Mouse (Mus musculus): ENCODE measurements around the gene Cd180.
"Not testable (repeated sequence)": the region's sequence is repeated elsewhere in the genome, so short reads cannot be mapped to it uniquely, and the experiment has no call there.

The Cd180 gene

GRCm38 (mm10) chr13:102684890-102685289 lies 8.5 kb upstream of the Cd180 start:
- no peak for DNase-seq

DNA sequence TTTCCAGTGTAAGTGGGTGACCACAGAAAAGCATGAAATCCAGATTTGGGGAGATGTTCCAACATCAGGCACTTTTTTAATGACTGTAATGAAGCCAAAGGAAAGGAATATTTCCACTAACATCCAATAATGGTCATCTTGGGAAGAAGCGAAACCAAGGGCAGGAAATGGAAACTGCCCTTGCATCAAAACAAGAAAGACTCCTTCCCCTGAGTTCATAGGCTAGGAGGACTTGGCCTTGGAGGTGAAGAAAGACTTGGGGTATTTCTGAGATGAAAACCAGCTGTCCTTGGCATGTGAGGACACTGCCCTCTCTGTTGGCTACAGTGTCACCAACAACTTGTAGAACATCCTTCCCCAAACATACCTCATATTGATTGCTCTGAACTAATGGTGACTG lies 5.2 kb upstream of the Cd180 start:
- no peak for DNase-seq

DNA sequence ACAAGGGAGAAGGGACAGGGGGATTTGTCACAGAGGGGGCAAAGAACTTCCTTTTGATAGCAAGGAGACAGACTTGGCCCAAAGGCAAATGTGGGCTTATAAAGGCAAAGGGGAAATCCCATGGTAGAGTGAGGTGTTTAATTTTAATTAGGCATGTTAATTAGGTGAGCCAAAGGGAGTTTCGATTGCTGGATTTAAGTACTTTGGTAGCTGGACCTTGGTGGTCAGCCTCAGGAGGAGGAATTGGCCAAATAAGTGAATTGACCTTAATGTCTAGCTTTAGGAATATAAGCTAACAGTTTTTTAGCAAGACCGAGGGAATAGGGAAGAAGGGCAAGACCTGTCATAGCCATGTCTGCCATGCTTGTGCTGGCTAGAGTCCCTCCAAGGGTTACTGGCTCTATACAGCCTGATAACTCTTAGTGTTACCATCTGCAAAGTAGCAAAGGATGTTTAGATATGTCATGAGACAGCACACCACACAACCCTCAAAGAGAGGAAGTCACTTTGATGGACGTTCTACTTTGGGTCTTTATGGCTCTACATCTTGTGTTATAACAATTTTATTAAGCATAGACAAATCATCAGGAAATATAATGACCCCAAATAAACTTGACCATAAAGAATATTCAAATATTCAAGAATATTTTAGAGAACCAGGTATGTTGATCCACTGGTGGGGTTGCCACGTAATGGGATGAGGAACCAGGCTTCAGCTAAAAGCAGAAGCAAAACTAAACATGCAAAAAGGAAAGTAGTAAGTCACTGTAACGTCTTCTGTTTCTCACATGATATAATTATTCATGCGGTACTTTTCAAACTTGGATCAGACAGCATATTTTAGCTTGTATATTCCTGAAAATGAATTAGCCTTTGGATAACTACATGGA lies 3.9 kb upstream of the Cd180 start:
- no peak for DNase-seq

DNA sequence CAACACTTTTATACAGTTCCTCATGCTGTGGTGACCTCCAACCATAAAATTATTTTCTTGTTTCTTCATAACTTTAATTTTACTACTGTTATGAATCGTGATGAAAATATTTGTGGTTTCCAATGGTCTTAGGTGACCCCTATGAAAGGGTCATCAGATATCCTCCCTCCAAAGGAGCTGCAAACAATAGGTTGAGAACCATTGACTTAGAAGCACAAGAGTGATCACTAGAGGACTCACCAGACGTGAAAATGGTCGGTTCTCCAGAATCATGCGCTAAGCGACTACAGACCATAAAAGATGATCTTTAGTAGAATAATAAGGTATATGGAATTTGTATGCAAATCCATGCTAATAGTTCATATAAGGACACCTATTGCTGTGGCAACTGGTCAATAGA lies 3.2 kb upstream of the Cd180 start:
- no peak for DNase-seq

GRCm38 (mm10) chr13:102691408-102692150 lies 1.8 kb upstream of the Cd180 start:
- no peak for DNase-seq

GRCm38 (mm10) chr13:102694154-102694553 lies 796 bp downstream of the Cd180 start:
- DNase-seq = no peak

DNA sequence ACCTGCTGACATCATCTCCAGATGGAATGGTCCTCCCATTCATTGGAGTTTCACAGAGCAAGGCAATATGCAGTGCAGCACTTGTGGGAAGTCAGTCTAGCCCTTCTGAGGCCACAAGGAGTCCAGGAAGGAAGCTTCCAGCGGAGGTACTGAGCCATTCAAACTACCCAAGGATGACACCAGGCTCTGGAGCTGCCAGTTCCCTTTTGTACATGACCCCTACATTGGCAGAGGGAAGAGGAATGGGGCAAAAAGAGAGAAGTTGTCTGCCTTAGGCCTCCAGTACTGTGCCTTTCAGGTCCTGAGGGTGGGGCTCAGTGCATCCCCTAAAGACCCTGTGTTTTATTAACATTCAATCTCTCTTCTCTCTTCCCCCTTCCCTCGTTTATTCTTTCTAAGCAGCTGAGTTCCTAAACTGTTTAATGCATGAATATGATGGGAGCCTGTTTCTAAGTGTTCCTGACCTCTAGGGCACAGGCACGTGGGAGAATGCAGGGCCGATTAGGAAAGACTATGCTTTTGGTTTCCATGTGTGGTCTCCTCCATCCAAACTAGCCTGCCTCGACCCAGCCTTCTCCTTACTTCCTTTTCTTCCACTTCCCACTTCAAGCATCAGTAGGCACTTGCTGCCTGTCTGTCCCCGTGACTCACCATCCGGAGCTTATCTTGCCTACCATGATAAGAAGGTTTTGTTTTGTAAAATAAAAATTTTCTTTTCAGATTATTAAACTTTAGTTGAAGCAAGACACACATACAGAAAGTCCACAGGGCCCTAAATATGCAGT lies 2.0 kb downstream of the Cd180 start:
- DNase-seq = no peak

DNA sequence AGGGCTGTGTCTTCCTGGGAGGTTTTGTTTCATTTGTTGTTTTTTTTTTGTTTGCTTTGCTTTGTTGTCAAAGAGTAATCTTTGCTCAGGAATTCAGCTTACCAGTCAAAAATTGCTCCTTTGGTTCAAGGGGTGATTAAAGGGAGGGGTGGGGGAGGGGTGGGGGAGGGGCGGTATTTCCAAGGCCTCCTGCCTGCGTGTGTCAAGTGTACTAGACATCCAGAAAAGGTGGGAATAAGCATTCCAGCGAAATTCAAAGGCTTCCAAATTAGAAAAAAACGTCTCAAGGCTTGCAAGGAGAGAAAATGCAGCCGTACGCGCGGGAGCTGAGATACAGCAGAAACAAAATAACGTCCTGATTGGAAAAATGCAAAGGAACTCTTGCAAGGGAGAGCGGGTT lies 5.0 kb downstream of the Cd180 start:
- DNase-seq = no peak

GRCm38 (mm10) chr13:102698751-102699323 lies 5.5 kb downstream of the Cd180 start:
- peak; percentile 23 for DNase-seq

GRCm38 (mm10) chr13:102700176-102700575 lies 6.8 kb downstream of the Cd180 start:
- DNase-seq = no peak

DNA sequence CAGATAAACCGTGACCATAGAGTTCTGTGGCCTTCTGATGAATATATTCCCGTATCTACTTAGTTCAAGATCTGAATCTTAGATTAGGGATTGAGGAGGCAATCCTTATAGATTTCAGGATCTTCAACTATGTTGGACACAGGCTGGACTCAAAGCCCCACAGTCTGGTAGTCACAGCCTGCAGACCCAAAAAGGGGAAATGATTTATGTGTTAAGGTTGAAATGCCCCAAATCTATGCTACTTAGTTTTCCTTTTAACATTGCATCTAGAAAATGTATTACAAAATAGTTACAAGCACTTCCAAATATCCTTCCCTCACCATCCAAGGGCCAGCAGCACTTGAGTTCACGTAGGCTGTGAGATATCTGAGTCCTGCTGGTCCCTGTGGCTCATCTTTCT lies 7.4 kb downstream of the Cd180 start:
- no peak for DNase-seq

DNA sequence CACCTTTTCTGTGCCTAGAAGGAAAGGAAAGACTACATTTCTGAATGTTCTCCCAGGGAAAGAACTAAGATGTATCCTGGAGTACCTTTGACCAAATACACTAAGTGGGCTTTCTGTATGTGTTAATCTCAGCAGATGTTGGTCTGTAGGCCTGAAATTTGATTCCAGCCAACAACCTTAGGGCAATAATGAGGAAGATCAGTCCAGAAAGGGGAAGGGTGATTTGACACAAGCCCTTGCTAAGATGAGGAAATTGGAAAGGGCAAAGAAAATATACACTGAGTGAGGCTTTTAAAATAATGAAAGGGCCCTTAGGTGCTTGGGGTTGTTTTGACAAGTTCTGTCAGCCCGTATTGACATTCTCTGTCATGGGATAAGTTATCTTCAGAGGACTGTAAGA lies 23.6 kb downstream of the Cd180 start:
- no peak for DNase-seq

DNA sequence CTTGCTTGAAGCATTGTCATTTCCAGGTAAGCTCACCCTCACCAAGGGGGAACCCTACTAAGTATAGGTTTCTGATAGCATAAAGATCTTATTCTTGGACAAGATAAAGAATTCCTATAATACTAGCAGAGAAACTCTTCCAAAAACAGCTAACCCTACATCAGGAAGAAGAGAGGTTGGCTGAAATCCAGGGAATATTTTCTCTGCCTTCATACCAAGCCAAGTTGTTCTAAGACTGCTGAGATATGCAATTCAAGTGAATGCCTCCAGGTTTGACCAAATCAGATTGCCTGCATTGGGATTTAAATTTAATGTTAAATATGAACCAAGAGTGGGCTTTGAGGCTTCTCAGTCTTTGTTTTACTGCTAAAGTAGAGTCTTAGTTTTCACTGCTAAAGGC lies 32.1 kb downstream of the Cd180 start:
- DNase-seq = no peak

GRCm38 (mm10) chr13:102725906-102726305 lies 32.5 kb downstream of the Cd180 start:
- no peak for DNase-seq

GRCm38 (mm10) chr13:102726876-102727275 lies 33.5 kb downstream of the Cd180 start:
- DNase-seq = no peak

DNA sequence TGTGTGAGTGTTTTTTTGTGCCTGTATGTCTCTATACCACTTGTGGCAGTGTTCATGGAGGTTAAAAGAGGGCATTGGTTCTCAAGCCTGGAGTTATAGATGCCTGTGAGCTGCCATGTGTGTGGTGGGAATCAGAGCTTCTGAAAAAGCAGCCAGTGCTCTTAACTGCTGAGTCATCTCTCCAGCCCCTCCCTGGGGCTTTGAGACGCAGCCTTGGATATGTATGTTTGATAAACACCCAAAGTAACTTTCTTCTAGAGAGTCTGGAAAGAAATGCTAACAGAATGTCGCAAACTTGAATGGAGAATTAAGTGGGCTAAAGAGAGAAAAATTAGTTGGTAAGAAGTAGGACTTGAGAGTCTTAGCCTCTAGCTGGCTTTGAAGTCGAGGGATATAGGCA lies 34.7 kb downstream of the Cd180 start:
- DNase-seq = peak; percentile 31

DNA sequence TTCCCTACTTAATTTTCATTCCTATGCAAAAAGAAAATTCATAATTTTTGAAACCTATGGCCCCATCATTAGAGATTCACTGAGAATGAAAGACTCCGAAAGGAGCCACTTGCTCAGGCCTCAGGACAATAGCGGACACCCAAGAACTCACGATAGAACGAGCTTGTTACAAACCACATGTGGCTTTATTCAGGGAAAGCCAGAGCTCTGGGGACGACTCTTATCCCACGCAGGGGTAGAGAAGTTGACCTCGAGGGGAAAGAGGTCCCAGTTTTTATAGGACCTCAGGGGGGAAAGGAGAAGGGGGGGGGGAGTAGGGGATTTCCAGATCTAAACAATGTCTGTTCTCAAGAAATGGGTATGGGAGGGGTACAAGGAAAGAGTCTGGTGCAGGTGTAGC lies 35.6 kb downstream of the Cd180 start:
- not testable (repeated sequence) for DNase-seq

- DNase-seq = no peak
These were observed 39.7 kb downstream of the Cd180 start for GRCm38 (mm10) chr13:102733063-102733462.

DNA sequence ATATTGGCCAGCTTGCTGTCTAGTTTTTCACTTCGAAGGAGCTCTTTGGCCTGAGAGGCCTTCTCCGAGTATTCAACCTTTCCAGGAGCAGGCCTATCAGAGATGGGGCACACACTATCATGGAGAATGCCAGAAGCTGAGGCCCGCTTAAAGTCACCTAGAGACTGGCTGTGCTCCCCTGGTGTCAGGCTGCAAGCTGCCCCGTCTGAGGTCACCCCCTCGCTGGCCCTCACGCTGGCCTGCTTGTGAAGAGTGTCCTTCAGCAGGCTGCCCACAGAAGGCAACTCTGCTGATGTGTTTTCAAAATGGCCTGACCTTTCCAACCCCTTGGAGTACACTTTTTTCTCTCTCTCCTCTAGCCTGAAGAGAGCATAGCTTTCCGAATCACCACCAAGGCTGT lies 44.5 kb downstream of the Cd180 start:
- no peak for DNase-seq

DNA sequence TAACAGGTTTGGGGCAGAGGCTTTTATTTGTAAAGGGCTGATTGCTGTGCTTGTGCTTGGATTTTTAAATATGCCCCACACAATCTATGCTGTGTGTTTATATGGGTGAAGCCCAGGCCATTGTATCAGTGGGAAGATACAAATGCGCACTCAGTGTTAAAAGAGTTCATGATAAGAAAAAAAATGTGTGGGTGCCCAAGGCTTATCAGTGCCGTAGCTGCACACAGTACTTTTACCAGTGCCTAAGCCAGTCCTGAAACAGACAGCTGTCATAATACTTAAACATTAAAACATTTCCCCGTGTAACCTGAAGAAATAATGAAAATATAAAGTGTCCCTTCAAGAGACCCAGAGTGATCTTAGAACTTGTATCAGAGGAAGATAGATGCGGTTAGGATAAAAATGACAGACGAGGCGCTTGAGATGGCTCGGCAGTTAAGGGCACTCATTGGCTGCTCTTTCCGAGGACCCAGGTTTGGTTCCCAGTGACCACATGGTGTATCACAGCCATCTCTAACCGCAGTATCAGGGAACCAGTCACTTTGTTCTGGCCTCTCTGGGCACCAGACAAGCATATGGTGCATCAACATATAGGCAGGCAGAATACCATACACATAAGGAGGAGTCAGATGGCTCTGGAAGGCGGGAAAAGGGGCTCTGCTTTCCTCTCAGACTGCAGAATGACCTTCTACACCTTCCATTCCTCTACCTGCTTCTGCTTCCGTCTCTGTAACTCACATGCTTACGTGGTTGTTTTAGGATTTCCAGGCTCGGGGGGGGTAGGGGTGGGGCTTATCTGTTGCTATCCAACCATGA lies 46.6 kb downstream of the Cd180 start:
- no peak for DNase-seq

GRCm38 (mm10) chr13:102744481-102745269 lies 51.3 kb downstream of the Cd180 start:
- peak; percentile 59 for DNase-seq

All from liver (tissue).